Mouse (Mus musculus) CH12F3 (cell line): ENCODE results near the gene Pla2g12b.

ENCODE experiments used
- in situ Hi-C: fragments of 300-500 bp; cut with MboI; formaldehyde crosslinking; loops from 2 replicates; pipeline ENCODE4 v1.14.3; 2020; ENCODE audit warnings: low sequenced_read_pairs

Pla2g12b gene

GRCm38 (mm10) chr10:59465546-59465945 is 62.1 kb downstream of the Pla2g12b start:
- in situ Hi-C loops = no loop called here

- in situ Hi-C loops = no loop called here
Observed at GRCm38 (mm10) chr10:59466626-59467025, 63.2 kb downstream of the Pla2g12b start.

- in situ Hi-C loops = no loop called here
Observed at GRCm38 (mm10) chr10:59467297-59467696, 63.8 kb downstream of the Pla2g12b start.

GRCm38 (mm10) chr10:59470451-59470850 is 67.0 kb downstream of the Pla2g12b start:
- in situ Hi-C loops = no loop called here
